Mouse (Mus musculus): ENCODE measurements around the gene Taf12. TPM values are rescaled to one million over a fixed set of nuclear protein-coding genes. Genes with fewer than 3 reads are reported as not detected.

Gene Taf12
- polyA plus RNA-seq, 1 experiment from 2014 or later = 49.1 TPM

- peaks cover 5% of the 10 kb centered on the region; the same call in 1 of the 2 replicates for H3K4me1 ChIP-seq (ENCODE audit: insufficient read depth)
- TF ChIP-seq CTCF (IDR thresholded peaks at IDR 0.05; ENCODE audit: low read depth) = no peak
- H3K36me3 ChIP-seq (ENCODE audit: insufficient read depth) = peaks cover 11% of the 10 kb centered on the region
- H3K4me3 ChIP-seq (ENCODE audit: low read depth, low read length) = no peak overlapping the region
- ATAC-seq (ENCODE audit: insufficient read depth) (no peak), DNase-seq (no peak)
- H3K4me2 ChIP-seq = no peak overlapping the region
- H3K27me3 ChIP-seq (ENCODE audit: insufficient read depth, low read length) = no peaks in the 10 kb centered on the region
- H3K9me3 ChIP-seq (ENCODE audit: low read depth, low read length) = no peaks in the 10 kb centered on the region
- no peak overlapping the region for H3K27ac ChIP-seq (ENCODE audit: low read depth)
- WGBS = 69% methylated on average over 8 of the region's 8 CpGs
- no peak overlapping the region for H3K9ac ChIP-seq
These were observed 31.1 kb downstream of the Taf12 start for GRCm38 (mm10) chr4:132305276-132305675.

DNA sequence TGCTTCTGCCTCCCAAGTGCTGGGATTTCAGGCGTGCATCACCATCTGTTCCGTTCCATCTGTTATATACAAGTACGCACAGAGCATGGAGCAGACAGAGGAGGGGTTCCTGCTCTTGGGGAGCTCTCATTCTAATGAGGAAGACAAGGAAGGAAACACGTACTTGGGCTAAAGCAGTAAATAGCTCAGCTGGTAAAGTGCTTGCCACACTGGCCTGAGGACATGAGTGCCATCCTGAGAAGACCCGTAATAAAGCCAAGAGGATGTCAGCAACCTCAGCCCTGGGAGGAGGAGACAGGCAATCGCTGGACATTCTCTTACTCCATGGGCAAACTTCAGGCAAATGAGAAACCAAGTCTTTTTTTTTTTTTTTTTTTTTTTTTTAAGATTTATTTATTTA lies 31.8 kb downstream of the Taf12 start:
- no peak overlapping the region for H3K4me2 ChIP-seq
- WGBS = 68% methylated on average over 6 of the region's 6 CpGs
- peaks cover 5% of the 10 kb centered on the region; the same call in 1 of the 2 replicates for H3K4me1 ChIP-seq (ENCODE audit: insufficient read depth)
- no peak overlapping the region for H3K27ac ChIP-seq (ENCODE audit: low read depth)
- ATAC-seq (ENCODE audit: insufficient read depth) (no peak), DNase-seq (no peak)
- H3K4me3 ChIP-seq (ENCODE audit: low read depth, low read length) = no peak overlapping the region
- H3K9ac ChIP-seq = no peak overlapping the region
- no peaks in the 10 kb centered on the region for H3K9me3 ChIP-seq (ENCODE audit: low read depth, low read length)
- peaks cover 18% of the 10 kb centered on the region for H3K36me3 ChIP-seq (ENCODE audit: insufficient read depth)
- H3K27me3 ChIP-seq (ENCODE audit: insufficient read depth, low read length) = no peaks in the 10 kb centered on the region
- no peak for TF ChIP-seq CTCF (IDR thresholded peaks at IDR 0.05; ENCODE audit: low read depth)

GRCm38 (mm10) chr4:132308437-132309139 lies 34.4 kb downstream of the Taf12 start:
- Histone ChIP-seq H3K36me3 (ENCODE audit: insufficient read depth) (peaks cover 41% of the 10 kb centered on the region), H3K9ac (peak overlapping the region; percentile 92), H3K27me3 (ENCODE audit: insufficient read depth, low read length) (no peaks in the 10 kb centered on the region), H3K27ac (ENCODE audit: low read depth) (peak overlapping the region; percentile 93), H3K9me3 (ENCODE audit: low read depth, low read length) (no peaks in the 10 kb centered on the region), H3K4me3 (ENCODE audit: low read depth, low read length) (peak overlapping the region; percentile 73), H3K4me1 (ENCODE audit: insufficient read depth) (no peaks in the 10 kb centered on the region), H3K4me2 (peak overlapping the region; percentile 83)
- ATAC-seq (ENCODE audit: insufficient read depth) (peak; percentile 93), DNase-seq (peak; percentile 97)
- under 1% methylated on average over 41 of the region's 41 CpGs for WGBS
- TF ChIP-seq CTCF (IDR thresholded peaks at IDR 0.05; ENCODE audit: low read depth) = no peak

GRCm38 (mm10) chr4:132309140-132309848 lies 35.1 kb downstream of the Taf12 start:
- H3K9ac ChIP-seq = peak overlapping the region; percentile 92

GRCm38 (mm10) chr4:132309849-132310472 lies 35.8 kb downstream of the Taf12 start:
- peaks cover 50% of the 10 kb centered on the region for H3K36me3 ChIP-seq (ENCODE audit: insufficient read depth)
- no peak for ATAC-seq (ENCODE audit: insufficient read depth)

More at GRCm38 (mm10) chr4:132309140-132309848, 35.1 kb downstream of the Taf12 start:
- ATAC-seq (ENCODE audit: insufficient read depth) = no peak
- Histone ChIP-seq H3K27me3 (ENCODE audit: insufficient read depth, low read length) (no peaks in the 10 kb centered on the region), H3K4me1 (ENCODE audit: insufficient read depth) (no peaks in the 10 kb centered on the region), H3K4me3 (ENCODE audit: low read depth, low read length) (peak overlapping the region; percentile 73), H3K27ac (ENCODE audit: low read depth) (peak overlapping the region; percentile 93), H3K9me3 (ENCODE audit: low read depth, low read length) (no peaks in the 10 kb centered on the region), H3K36me3 (ENCODE audit: insufficient read depth) (peaks cover 46% of the 10 kb centered on the region), H3K4me2 (peak overlapping the region; percentile 83)
- TF ChIP-seq CTCF (IDR thresholded peaks at IDR 0.05; ENCODE audit: low read depth) = no peak
- under 1% methylated on average over 15 of the region's 15 CpGs for WGBS
- peak; percentile 53 for DNase-seq

GRCm38 (mm10) chr4:132311209-132311608 lies 37.0 kb downstream of the Taf12 start:
- Histone ChIP-seq H3K9ac (no peak overlapping the region), H3K27ac (ENCODE audit: low read depth) (no peak overlapping the region), H3K27me3 (ENCODE audit: insufficient read depth, low read length) (no peaks in the 10 kb centered on the region), H3K9me3 (ENCODE audit: low read depth, low read length) (no peaks in the 10 kb centered on the region), H3K36me3 (ENCODE audit: insufficient read depth) (peaks cover 55% of the 10 kb centered on the region), H3K4me3 (ENCODE audit: low read depth, low read length) (no peak overlapping the region), H3K4me2 (no peak overlapping the region), H3K4me1 (ENCODE audit: insufficient read depth) (no peaks in the 10 kb centered on the region)
- ATAC-seq (ENCODE audit: insufficient read depth) (no peak), DNase-seq (peak; percentile 22)
- 45% methylated on average over 1 of the region's 1 CpGs for WGBS
- no peak for TF ChIP-seq CTCF (IDR thresholded peaks at IDR 0.05; ENCODE audit: low read depth)

More at GRCm38 (mm10) chr4:132309849-132310472, 35.8 kb downstream of the Taf12 start:
- H3K4me3 ChIP-seq (ENCODE audit: low read depth, low read length) = peak overlapping the region; percentile 73
- peak overlapping the region; percentile 83 for H3K4me2 ChIP-seq
- no peaks in the 10 kb centered on the region for H3K9me3 ChIP-seq (ENCODE audit: low read depth, low read length)
- H3K27me3 ChIP-seq (ENCODE audit: insufficient read depth, low read length) = no peaks in the 10 kb centered on the region
- peak; percentile 78 for DNase-seq
- H3K4me1 ChIP-seq (ENCODE audit: insufficient read depth) = no peaks in the 10 kb centered on the region
- TF ChIP-seq CTCF (IDR thresholded peaks at IDR 0.05; ENCODE audit: low read depth) = peak; percentile 68
- 28% methylated on average over 10 of the region's 10 CpGs for WGBS
- peak overlapping the region; percentile 92 for H3K9ac ChIP-seq
- H3K27ac ChIP-seq (ENCODE audit: low read depth) = peak overlapping the region; percentile 93; the same call in 1 of the 2 replicates

- DNase-seq (peak; percentile 44), ATAC-seq (ENCODE audit: insufficient read depth) (no peak)
- Histone ChIP-seq H3K9me3 (ENCODE audit: low read depth, low read length) (no peaks in the 10 kb centered on the region), H3K4me1 (ENCODE audit: insufficient read depth) (no peaks in the 10 kb centered on the region), H3K36me3 (ENCODE audit: insufficient read depth) (peaks cover 61% of the 10 kb centered on the region), H3K4me2 (no peak overlapping the region), H3K27me3 (ENCODE audit: insufficient read depth, low read length) (no peaks in the 10 kb centered on the region), H3K9ac (no peak overlapping the region), H3K27ac (ENCODE audit: low read depth) (no peak overlapping the region), H3K4me3 (ENCODE audit: low read depth, low read length) (no peak overlapping the region)
- TF ChIP-seq CTCF (IDR thresholded peaks at IDR 0.05; ENCODE audit: low read depth) = no peak
- 37% methylated on average over 3 of the region's 3 CpGs for WGBS
These were observed 37.6 kb downstream of the Taf12 start for GRCm38 (mm10) chr4:132311801-132312200.

All from lung, embryonic 14.5 days (tissue).